Mouse (Mus musculus): ENCODE data around the gene Ccdc105. TPM values are rescaled to one million over a fixed set of nuclear protein-coding genes. Genes with fewer than 3 reads are reported as not detected.
A peak's percentile ranks its signal among the peaks of the same experiment; 100 is the strongest.

Gene Ccdc105
- polyA plus RNA-seq (2016; fragmentation: Nextera tagmentation; extraction: Ambion mirVana), result 0.11 and 0.27 TPM in 2 replicates

DNA sequence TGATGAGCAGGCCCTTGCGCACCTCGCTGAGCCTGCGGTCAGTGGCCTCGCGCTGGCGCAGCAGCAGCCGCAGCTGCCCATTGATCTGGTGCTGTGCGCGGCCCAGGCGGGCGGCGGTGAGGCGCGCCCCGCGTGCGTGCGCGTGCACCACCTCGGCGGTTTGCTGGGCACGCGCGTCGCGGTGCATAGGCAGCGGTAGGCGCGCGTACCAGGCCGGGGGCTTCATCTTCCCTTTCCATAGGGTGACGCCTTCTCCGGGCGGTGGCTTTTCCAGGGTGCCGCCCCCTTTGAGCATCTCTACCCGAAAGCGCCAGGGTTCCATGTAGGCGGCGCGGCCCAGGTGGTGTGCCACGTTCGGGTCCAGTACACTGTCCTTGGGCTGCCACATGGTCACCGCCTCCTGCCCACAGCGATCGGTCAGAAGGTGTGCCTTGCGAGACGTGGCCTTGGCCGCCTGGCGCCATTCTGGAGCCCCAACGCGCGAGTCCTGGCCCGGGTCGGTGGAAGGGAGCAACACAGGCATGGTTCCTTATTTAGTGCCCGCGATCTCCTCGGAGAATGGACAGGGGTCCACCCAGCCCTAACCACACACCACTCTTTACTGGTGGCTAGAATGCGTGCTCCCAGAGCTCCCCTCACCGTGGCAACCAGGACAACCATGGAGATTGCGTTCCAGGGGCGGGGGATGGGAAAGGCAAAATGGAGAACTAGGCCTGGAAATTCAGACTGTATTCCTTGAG lies at the start of gene Ccdc105:
Gene Ccdc105, minus strand, starts transcription at position 614 of the 740 bp plus-strand sequence.
- Histone ChIP-seq H3K4me3 (replicated peaks) (peak within 1 kb of the TSS; percentile 56), H3K4me2 (peak within 1 kb of the TSS; percentile 79), H3K9me3 (no peaks in the 10 kb centered on the region), H3K27ac (peak within 1 kb of the TSS; percentile 83), H3K27me3 (peaks cover 18% of the 10 kb centered on the region), H3K4me1 (replicated peaks) (peaks cover 5% of the 10 kb centered on the region), H3K9ac (replicated peaks) (peak within 1 kb of the TSS; percentile 67), H3K36me3 (no peaks in the 10 kb centered on the region)
- WGBS, result 1% methylated on average over 61 of the region's 61 CpGs
- peak; percentile 92 for ATAC-seq (ENCODE audit: insufficient number of reproducible peaks, insufficient read depth, low FRiP score, low TSS enrichment, low read depth)

GRCm38 (mm10) chr10:78801449-78801848 lies 48.6 kb upstream of the Ccdc105 start:
- Histone ChIP-seq H3K36me3 (no peaks in the 10 kb centered on the region), H3K9ac (replicated peaks) (no peak overlapping the region), H3K9me3 (no peaks in the 10 kb centered on the region), H3K4me3 (replicated peaks) (no peak overlapping the region), H3K27ac (no peak overlapping the region), H3K4me1 (replicated peaks) (no peaks in the 10 kb centered on the region), H3K4me2 (no peak overlapping the region), H3K27me3 (no peaks in the 10 kb centered on the region)
- WGBS, result 95% methylated on average over 2 of the region's 2 CpGs
- no peak for ATAC-seq (ENCODE audit: insufficient number of reproducible peaks, insufficient read depth, low FRiP score, low TSS enrichment, low read depth)

- WGBS, result 38% methylated on average over 1 of the region's 1 CpGs
- ATAC-seq (ENCODE audit: insufficient number of reproducible peaks, insufficient read depth, low FRiP score, low TSS enrichment, low read depth), result no peak
Measured at GRCm38 (mm10) chr10:78790561-78790960, 37.7 kb upstream of the Ccdc105 start.

GRCm38 (mm10) chr10:78787566-78788087 lies 34.8 kb upstream of the Ccdc105 start:
- peak overlapping the region; percentile 67 for H3K4me2 ChIP-seq
- H3K9ac ChIP-seq (replicated peaks), result peak overlapping the region; percentile 65
- H3K27me3 ChIP-seq, result no peaks in the 10 kb centered on the region
- peak; percentile 93 for ATAC-seq (ENCODE audit: insufficient number of reproducible peaks, insufficient read depth, low FRiP score, low TSS enrichment, low read depth)
- H3K27ac ChIP-seq, result peak overlapping the region; percentile 45
- H3K4me1 ChIP-seq (replicated peaks), result no peaks in the 10 kb centered on the region
- peak overlapping the region; percentile 49 for H3K4me3 ChIP-seq (replicated peaks)
- no peaks in the 10 kb centered on the region for H3K36me3 ChIP-seq
- WGBS, result 4% methylated on average over 22 of the region's 22 CpGs
- no peaks in the 10 kb centered on the region for H3K9me3 ChIP-seq

More at GRCm38 (mm10) chr10:78790561-78790960, 37.7 kb upstream of the Ccdc105 start:
- no peak overlapping the region for H3K27ac ChIP-seq
- H3K4me1 ChIP-seq (replicated peaks), result no peaks in the 10 kb centered on the region
- H3K9me3 ChIP-seq, result no peaks in the 10 kb centered on the region
- H3K9ac ChIP-seq (replicated peaks), result no peak overlapping the region
- H3K36me3 ChIP-seq, result no peaks in the 10 kb centered on the region
- no peaks in the 10 kb centered on the region for H3K27me3 ChIP-seq
- H3K4me2 ChIP-seq, result no peak overlapping the region
- no peak overlapping the region for H3K4me3 ChIP-seq (replicated peaks)

GRCm38 (mm10) chr10:78779981-78780651 lies 27.3 kb upstream of the Ccdc105 start, which contains the start of gene Slc1a6:
Gene Slc1a6, plus strand, starts transcription at chr10:78780496.
- no peak within 1 kb of the TSS for H3K27ac ChIP-seq
- 2% methylated on average over 54 of the region's 54 CpGs for WGBS
- H3K9ac ChIP-seq (replicated peaks), result peak within 1 kb of the TSS; percentile 71
- peaks cover 6% of the 10 kb centered on the region; the same call in 1 of the 2 replicates for H3K4me1 ChIP-seq (replicated peaks)
- H3K4me2 ChIP-seq, result peak within 1 kb of the TSS; percentile 99
- peak; percentile 78; the same call in 1 of the 2 replicates for ATAC-seq (ENCODE audit: insufficient number of reproducible peaks, insufficient read depth, low FRiP score, low TSS enrichment, low read depth)
- no peaks in the 10 kb centered on the region for H3K9me3 ChIP-seq
- H3K4me3 ChIP-seq (replicated peaks), result peak within 1 kb of the TSS; percentile 64
- H3K36me3 ChIP-seq, result no peaks in the 10 kb centered on the region
- peaks cover 17% of the 10 kb centered on the region for H3K27me3 ChIP-seq

DNA sequence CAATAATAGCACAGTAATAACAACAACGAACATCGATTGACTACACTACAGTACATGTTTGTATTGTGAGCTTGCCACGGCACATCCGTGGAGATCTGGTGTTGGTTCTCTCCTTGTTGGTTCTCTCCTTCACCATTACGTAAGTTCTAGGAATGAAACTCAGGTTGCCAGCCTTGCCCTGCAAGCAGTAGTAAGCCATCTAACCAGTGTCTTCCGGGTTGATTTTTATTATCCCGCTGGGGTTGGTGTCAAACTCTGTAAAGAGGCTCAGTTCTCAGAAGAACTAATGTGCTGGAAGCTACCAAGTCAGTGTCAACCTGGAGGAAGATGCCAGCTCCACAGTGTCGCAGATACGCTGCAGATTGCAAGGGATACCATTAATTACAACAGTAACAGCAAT lies 26.7 kb upstream of the Ccdc105 start:
- Histone ChIP-seq H3K27ac (no peak overlapping the region), H3K9ac (replicated peaks) (no peak overlapping the region), H3K4me3 (replicated peaks) (peak overlapping the region; percentile 64), H3K9me3 (no peaks in the 10 kb centered on the region), H3K27me3 (peaks cover 17% of the 10 kb centered on the region), H3K4me1 (replicated peaks) (peaks cover 6% of the 10 kb centered on the region; the same call in 1 of the 2 replicates), H3K36me3 (no peaks in the 10 kb centered on the region), H3K4me2 (peak overlapping the region; percentile 99)
- no peak for ATAC-seq (ENCODE audit: insufficient number of reproducible peaks, insufficient read depth, low FRiP score, low TSS enrichment, low read depth)
- 64% methylated on average over 9 of the region's 9 CpGs for WGBS

GRCm38 (mm10) chr10:78775830-78776229 lies 23.0 kb upstream of the Ccdc105 start:
- WGBS, result 45% methylated on average over 4 of the region's 4 CpGs
- H3K4me2 ChIP-seq, result no peak overlapping the region
- no peak for ATAC-seq (ENCODE audit: insufficient number of reproducible peaks, insufficient read depth, low FRiP score, low TSS enrichment, low read depth)
- no peaks in the 10 kb centered on the region for H3K9me3 ChIP-seq
- H3K27me3 ChIP-seq, result peaks cover 10% of the 10 kb centered on the region
- no peaks in the 10 kb centered on the region for H3K36me3 ChIP-seq
- H3K4me1 ChIP-seq (replicated peaks), result peaks cover 6% of the 10 kb centered on the region; the same call in 1 of the 2 replicates
- no peak overlapping the region for H3K9ac ChIP-seq (replicated peaks)
- H3K4me3 ChIP-seq (replicated peaks), result no peak overlapping the region
- no peak overlapping the region for H3K27ac ChIP-seq

DNA sequence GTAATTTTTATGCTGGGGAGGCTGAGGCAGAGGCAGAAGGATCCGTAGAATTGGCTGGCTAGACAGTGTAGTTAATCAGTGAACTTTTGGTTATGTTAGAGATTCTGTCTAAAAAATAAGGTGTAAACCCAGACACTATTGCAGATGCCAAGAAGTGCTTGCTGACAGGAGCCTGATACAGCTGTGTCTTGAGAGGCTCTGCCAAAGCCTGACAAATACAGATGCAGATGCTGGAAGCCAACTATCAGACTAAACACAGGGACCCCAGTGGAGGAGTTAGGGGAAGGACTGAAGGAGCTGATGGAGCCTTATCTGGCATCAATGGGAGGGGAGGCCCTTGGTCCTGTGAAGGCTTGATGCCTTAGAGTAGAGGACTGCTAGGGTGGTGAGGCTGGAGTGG lies 12.7 kb upstream of the Ccdc105 start:
- no peaks in the 10 kb centered on the region for H3K36me3 ChIP-seq
- 81% methylated on average over 1 of the region's 1 CpGs for WGBS
- no peak overlapping the region for H3K4me3 ChIP-seq (replicated peaks)
- H3K4me1 ChIP-seq (replicated peaks), result no peaks in the 10 kb centered on the region
- H3K9me3 ChIP-seq, result peaks cover 8% of the 10 kb centered on the region; the same call in 1 of the 2 replicates
- no peak overlapping the region for H3K4me2 ChIP-seq
- no peak overlapping the region for H3K9ac ChIP-seq (replicated peaks)
- no peaks in the 10 kb centered on the region for H3K27me3 ChIP-seq
- H3K27ac ChIP-seq, result no peak overlapping the region
- ATAC-seq (ENCODE audit: insufficient number of reproducible peaks, insufficient read depth, low FRiP score, low TSS enrichment, low read depth), result no peak

GRCm38 (mm10) chr10:78756021-78756420 lies 3.2 kb upstream of the Ccdc105 start:
- ATAC-seq (ENCODE audit: insufficient number of reproducible peaks, insufficient read depth, low FRiP score, low TSS enrichment, low read depth), result no peak
- Histone ChIP-seq H3K27me3 (0 out of 2 replicates have a peak, but pooled peaks cover 7% of the 10 kb centered on the region), H3K9ac (replicated peaks) (no peak overlapping the region), H3K9me3 (no peaks in the 10 kb centered on the region), H3K4me3 (replicated peaks) (no peak overlapping the region), H3K36me3 (no peaks in the 10 kb centered on the region), H3K4me1 (replicated peaks) (peaks cover 3% of the 10 kb centered on the region; the same call in 1 of the 2 replicates), H3K27ac (no peak overlapping the region), H3K4me2 (no peak overlapping the region)
- 40% methylated on average over 6 of the region's 6 CpGs for WGBS

DNA sequence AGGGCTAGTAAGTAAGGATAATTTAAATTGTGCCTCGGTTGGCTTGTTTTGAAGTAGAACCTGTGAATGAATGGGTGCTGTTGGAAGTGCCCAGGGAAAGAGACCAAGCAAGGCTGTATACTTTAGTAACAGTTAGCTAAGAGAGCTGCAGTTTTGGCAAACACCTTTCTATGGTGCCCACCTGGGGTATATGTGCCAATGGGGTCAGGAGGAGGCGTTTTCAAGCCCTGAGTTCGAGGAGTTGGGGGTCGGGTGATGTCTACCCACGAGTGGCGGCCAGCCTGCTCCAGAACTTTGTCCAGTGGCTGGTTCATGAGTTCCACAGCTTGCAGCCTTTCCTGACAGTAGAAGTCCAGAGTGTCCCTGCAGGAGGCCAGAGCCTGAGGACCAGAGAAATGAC lies 3.9 kb downstream of the Ccdc105 start:
- Histone ChIP-seq H3K27me3 (peaks cover 18% of the 10 kb centered on the region), H3K9ac (replicated peaks) (no peak overlapping the region), H3K4me3 (replicated peaks) (no peak overlapping the region), H3K36me3 (no peaks in the 10 kb centered on the region), H3K27ac (no peak overlapping the region), H3K9me3 (no peaks in the 10 kb centered on the region), H3K4me1 (replicated peaks) (peaks cover 17% of the 10 kb centered on the region), H3K4me2 (no peak overlapping the region)
- no peak for ATAC-seq (ENCODE audit: insufficient number of reproducible peaks, insufficient read depth, low FRiP score, low TSS enrichment, low read depth)
- WGBS, result 92% methylated on average over 6 of the region's 6 CpGs

DNA sequence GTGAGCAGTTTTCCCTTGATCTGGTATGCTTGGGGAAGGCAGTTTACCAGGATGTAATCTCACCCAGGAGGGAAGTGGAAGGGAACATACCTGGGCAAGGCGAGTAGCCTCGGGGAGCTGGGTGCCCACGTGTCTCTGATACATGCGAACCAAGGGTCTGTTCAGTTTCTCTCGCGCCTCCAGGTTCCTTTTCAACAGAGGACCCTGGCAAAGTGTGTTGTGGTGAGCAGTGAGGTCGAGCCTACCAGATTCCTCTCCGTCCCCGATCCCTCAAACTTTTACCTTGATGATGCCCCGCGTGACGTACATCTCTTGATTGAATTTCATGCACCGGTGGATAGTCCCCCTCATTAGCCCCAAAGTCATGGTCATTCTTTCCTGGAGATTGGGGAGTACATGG lies 4.7 kb downstream of the Ccdc105 start:
- H3K36me3 ChIP-seq, result no peaks in the 10 kb centered on the region
- H3K4me1 ChIP-seq (replicated peaks), result peaks cover 17% of the 10 kb centered on the region
- no peak overlapping the region for H3K27ac ChIP-seq
- 81% methylated on average over 13 of the region's 13 CpGs for WGBS
- peaks cover 18% of the 10 kb centered on the region for H3K27me3 ChIP-seq
- no peaks in the 10 kb centered on the region for H3K9me3 ChIP-seq
- H3K9ac ChIP-seq (replicated peaks), result no peak overlapping the region
- H3K4me3 ChIP-seq (replicated peaks), result no peak overlapping the region
- no peak for ATAC-seq (ENCODE audit: insufficient number of reproducible peaks, insufficient read depth, low FRiP score, low TSS enrichment, low read depth)
- H3K4me2 ChIP-seq, result peak overlapping the region; percentile 65
